Mouse (Mus musculus): ENCODE results near the gene Pde11a.

DNA sequence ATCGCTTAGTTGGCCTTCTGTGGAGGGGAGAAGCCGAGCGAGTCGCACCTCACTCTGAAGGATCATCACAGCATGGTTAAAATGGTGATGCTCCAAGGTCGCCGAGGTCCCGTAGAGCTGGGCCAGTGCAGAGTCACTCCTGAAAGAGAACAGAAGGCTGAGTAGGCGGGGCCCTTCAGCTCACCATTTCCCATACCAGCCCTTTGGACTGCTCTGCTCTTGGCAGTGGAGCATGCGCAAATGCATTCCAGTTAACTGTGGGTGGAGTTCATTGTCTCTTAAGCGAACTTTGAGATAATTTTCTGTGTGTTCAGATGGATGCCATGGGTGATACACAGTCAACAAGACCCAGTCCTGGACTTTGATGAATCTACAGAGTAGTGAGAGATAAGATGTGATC, 288.5 kb downstream of the Pde11a start:
- TF ChIP-seq ZC3H11A (IDR thresholded peaks at IDR 0.05; ENCODE audit: borderline replicate concordance, low read depth, low read length) (no peak), HCFC1 (IDR thresholded peaks at IDR 0.05; ENCODE audit: borderline replicate concordance, insufficient read depth, low read length) (no peak), ZNF384 (IDR thresholded peaks at IDR 0.05; ENCODE audit: low read depth, low read length) (no peak), MAFK (IDR thresholded peaks at IDR 0.05; ENCODE audit: insufficient read depth, low read depth, low read length) (no peak)
